Mouse (Mus musculus): ENCODE measurements around the gene Asna1. TPM values are rescaled to one million over a fixed set of nuclear protein-coding genes. Genes with fewer than 3 reads are reported as not detected.

Gene Asna1
- polyA plus RNA-seq (2016; fragmentation: Nextera tagmentation; extraction: Ambion mirVana), result 114 and 118 TPM in 2 replicates

DNA sequence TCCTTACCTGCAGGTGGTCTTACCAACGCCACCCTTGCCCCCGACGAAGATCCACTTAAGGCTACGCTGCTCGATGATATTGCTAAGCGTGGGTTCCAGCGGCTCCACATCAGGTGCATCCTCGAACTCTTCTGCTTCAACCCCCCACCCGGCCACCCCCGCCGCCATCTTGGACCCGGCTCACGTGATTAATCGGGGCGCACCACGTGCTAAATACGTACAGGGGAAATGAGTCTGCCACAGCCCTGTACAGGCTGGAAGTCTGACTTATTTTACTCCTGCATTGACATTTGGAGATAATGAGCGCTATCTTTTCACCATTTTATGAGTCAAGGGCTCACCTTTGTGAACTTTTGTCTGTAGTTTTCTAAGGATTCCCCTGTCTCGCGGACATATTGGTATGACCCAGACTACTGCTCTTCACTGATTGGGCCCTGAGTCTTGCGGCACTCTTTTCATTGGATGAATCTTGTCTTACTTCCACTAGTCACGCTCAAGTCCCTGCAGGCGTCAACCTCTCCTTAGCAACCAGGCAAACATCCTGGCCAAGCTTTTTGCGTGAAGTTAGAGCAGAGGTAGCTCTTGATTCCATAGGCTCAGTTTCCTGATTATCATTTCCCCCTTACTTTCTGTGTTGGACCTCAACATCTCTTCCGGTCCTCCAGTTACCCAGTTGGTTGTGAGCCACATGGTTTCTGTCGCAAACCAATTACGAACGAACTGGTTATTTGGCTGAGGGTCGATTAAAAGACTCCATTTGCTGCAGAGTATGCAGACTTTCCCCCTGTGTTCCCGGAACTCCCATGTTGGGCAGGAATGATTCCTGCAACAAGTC is at the start of gene Asna1:
Asna1 (minus strand) TSS at position 184 of the 835 bp plus-strand sequence.
- H3K4me2 ChIP-seq, result peak within 1 kb of the TSS; percentile 98
- H3K27ac ChIP-seq (ENCODE audit: poor library complexity, severe bottlenecking), result peak within 1 kb of the TSS; percentile 84
- peak within 1 kb of the TSS; percentile 64 for H3K9ac ChIP-seq
- H3K4me1 ChIP-seq (replicated peaks), result peaks cover 36% of the 10 kb centered on the region
- ATAC-seq (ENCODE audit: insufficient number of reproducible peaks, low FRiP score), result peak; percentile 90
- peak within 1 kb of the TSS; percentile 97 for H3K4me3 ChIP-seq
- H3K9me3 ChIP-seq (replicated peaks), result no peaks in the 10 kb centered on the region
- 5% methylated on average over 30 of the region's 30 CpGs for WGBS
- peaks cover 50% of the 10 kb centered on the region for H3K36me3 ChIP-seq
- H3K27me3 ChIP-seq (replicated peaks), result no peaks in the 10 kb centered on the region

DNA sequence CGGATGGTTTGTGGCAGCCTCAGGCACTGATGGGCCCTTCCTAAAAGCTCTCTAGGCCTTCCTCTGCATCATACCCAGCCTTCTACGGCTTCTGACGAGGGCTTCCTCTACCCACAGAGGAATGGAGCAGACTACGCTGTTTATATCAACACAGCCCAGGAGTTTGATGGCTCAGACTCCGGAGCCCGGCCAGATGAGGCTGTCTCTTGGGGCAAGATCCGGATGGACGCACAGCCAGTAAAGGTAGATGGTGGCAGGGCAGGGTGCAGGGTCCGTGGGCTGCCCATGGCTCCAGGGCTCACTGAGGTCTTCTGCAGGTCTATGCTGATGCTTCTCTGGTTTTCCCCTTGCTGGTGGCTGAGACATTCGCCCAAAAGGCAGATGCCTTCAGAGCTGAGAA is 49.5 kb upstream of the Asna1 start:
- H3K9me3 ChIP-seq (replicated peaks), result no peaks in the 10 kb centered on the region
- H3K4me1 ChIP-seq (replicated peaks), result peaks cover 28% of the 10 kb centered on the region
- no peak overlapping the region for H3K27ac ChIP-seq (ENCODE audit: poor library complexity, severe bottlenecking)
- H3K9ac ChIP-seq, result 0 out of 2 replicates have a peak overlapping the region, but pooled peaks have one; percentile 8
- ATAC-seq (ENCODE audit: insufficient number of reproducible peaks, low FRiP score), result no peak
- no peak overlapping the region for H3K4me2 ChIP-seq
- 92% methylated on average over 10 of the region's 10 CpGs for WGBS
- peaks cover 51% of the 10 kb centered on the region for H3K36me3 ChIP-seq
- H3K27me3 ChIP-seq (replicated peaks), result no peaks in the 10 kb centered on the region
- no peak overlapping the region for H3K4me3 ChIP-seq

- no peak overlapping the region for H3K9ac ChIP-seq
- H3K27ac ChIP-seq (ENCODE audit: poor library complexity, severe bottlenecking), result no peak overlapping the region
- no peaks in the 10 kb centered on the region for H3K27me3 ChIP-seq (replicated peaks)
- no peaks in the 10 kb centered on the region for H3K9me3 ChIP-seq (replicated peaks)
- no peak for ATAC-seq (ENCODE audit: insufficient number of reproducible peaks, low FRiP score)
- H3K4me3 ChIP-seq, result no peak overlapping the region
- 89% methylated on average over 10 of the region's 10 CpGs for WGBS
- peaks cover 49% of the 10 kb centered on the region for H3K36me3 ChIP-seq
- no peak overlapping the region for H3K4me2 ChIP-seq
- peaks cover 24% of the 10 kb centered on the region for H3K4me1 ChIP-seq (replicated peaks)
These were observed 49.1 kb upstream of the Asna1 start for GRCm38 (mm10) chr8:85074167-85074566.

- ATAC-seq (ENCODE audit: insufficient number of reproducible peaks, low FRiP score), result no peak
- Histone ChIP-seq H3K27me3 (replicated peaks) (no peaks in the 10 kb centered on the region), H3K36me3 (peaks cover 39% of the 10 kb centered on the region), H3K27ac (ENCODE audit: poor library complexity, severe bottlenecking) (no peak overlapping the region), H3K9me3 (replicated peaks) (no peaks in the 10 kb centered on the region), H3K4me2 (no peak overlapping the region), H3K9ac (no peak overlapping the region), H3K4me1 (replicated peaks) (peaks cover 15% of the 10 kb centered on the region), H3K4me3 (no peak overlapping the region)
- 88% methylated on average over 15 of the region's 15 CpGs for WGBS
These were observed 48.0 kb upstream of the Asna1 start for GRCm38 (mm10) chr8:85073041-85073612.

- H3K9me3 ChIP-seq (replicated peaks), result no peaks in the 10 kb centered on the region
- peaks cover 15% of the 10 kb centered on the region for H3K4me1 ChIP-seq (replicated peaks)
- peak overlapping the region; percentile 96 for H3K4me3 ChIP-seq
- H3K27ac ChIP-seq (ENCODE audit: poor library complexity, severe bottlenecking), result peak overlapping the region; percentile 96
- peak overlapping the region; percentile 92 for H3K9ac ChIP-seq
- H3K27me3 ChIP-seq (replicated peaks), result no peaks in the 10 kb centered on the region
- peaks cover 38% of the 10 kb centered on the region for H3K36me3 ChIP-seq
- WGBS, result 34% methylated on average over 9 of the region's 9 CpGs
- no peak for ATAC-seq (ENCODE audit: insufficient number of reproducible peaks, low FRiP score)
- peak overlapping the region; percentile 86 for H3K4me2 ChIP-seq
These were observed 47.4 kb upstream of the Asna1 start for GRCm38 (mm10) chr8:85072364-85072929.

GRCm38 (mm10) chr8:85071514-85072281 is 46.6 kb upstream of the Asna1 start, which contains the start of gene Dhps:
Dhps (plus strand) TSS chr8:85071757.
- peak within 1 kb of the TSS; percentile 96 for H3K4me3 ChIP-seq
- H3K27ac ChIP-seq (ENCODE audit: poor library complexity, severe bottlenecking), result peak within 1 kb of the TSS; percentile 96
- H3K4me2 ChIP-seq, result peak within 1 kb of the TSS; percentile 86
- peak within 1 kb of the TSS; percentile 92 for H3K9ac ChIP-seq
- no peaks in the 10 kb centered on the region for H3K27me3 ChIP-seq (replicated peaks)
- ATAC-seq (ENCODE audit: insufficient number of reproducible peaks, low FRiP score), result peak; percentile 89
- under 1% methylated on average over 68 of the region's 68 CpGs for WGBS
- no peaks in the 10 kb centered on the region for H3K9me3 ChIP-seq (replicated peaks)
- H3K36me3 ChIP-seq, result peaks cover 44% of the 10 kb centered on the region
- H3K4me1 ChIP-seq (replicated peaks), result peaks cover 15% of the 10 kb centered on the region

DNA sequence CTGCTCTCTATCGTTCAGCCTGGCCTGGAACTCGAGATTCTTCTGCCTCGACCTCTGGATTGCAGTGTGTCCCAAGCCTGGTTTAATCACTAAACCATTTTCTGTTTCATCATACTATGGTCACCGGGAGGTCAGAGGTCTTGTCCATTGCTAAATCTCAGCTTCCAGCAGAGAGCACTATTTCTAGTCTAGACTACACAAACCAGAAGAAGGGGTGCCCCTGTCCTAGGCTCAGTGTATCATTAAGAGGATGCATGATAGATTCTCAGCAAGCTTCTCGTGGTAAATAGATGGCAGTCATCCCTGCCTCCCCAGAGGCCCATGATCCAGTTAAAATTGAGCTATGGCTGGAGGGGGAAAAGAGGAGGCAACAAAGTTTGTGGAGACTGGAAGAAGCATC is 46.0 kb upstream of the Asna1 start:
- Histone ChIP-seq H3K4me3 (peak overlapping the region; percentile 96), H3K9ac (no peak overlapping the region), H3K9me3 (replicated peaks) (no peaks in the 10 kb centered on the region), H3K27me3 (replicated peaks) (no peaks in the 10 kb centered on the region), H3K36me3 (peaks cover 44% of the 10 kb centered on the region), H3K27ac (ENCODE audit: poor library complexity, severe bottlenecking) (0 out of 2 replicates have a peak overlapping the region, but pooled peaks have one; percentile 96), H3K4me1 (replicated peaks) (peaks cover 15% of the 10 kb centered on the region), H3K4me2 (peak overlapping the region; percentile 86)
- no peak for ATAC-seq (ENCODE audit: insufficient number of reproducible peaks, low FRiP score)
- 87% methylated on average over 5 of the region's 5 CpGs for WGBS

DNA sequence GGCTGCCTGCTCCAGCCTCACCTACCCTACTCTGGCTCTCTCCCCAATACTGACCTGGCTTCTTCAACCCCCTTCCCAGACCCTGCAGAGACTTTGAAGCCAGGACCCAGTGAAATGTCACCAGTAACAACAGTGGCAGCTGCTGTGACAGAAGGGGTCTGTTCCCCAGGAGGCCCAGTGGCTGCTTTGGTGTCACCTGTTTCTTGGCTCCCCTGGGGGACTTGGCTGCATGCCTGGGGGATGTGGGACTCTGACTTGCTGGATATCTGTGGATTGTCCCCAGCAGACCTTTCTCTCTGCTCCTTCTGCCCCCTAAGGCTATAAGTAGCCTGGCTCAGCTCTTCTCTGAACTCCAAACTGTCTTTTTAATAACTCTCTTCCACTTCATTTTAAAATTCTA is 42.9 kb upstream of the Asna1 start, which contains the start of gene Gm5741:
Gm5741 (minus strand) TSS at position 1 of the 400 bp plus-strand sequence.
- ATAC-seq (ENCODE audit: insufficient number of reproducible peaks, low FRiP score), result no peak
- H3K27ac ChIP-seq (ENCODE audit: poor library complexity, severe bottlenecking), result no peak within 1 kb of the TSS

DNA sequence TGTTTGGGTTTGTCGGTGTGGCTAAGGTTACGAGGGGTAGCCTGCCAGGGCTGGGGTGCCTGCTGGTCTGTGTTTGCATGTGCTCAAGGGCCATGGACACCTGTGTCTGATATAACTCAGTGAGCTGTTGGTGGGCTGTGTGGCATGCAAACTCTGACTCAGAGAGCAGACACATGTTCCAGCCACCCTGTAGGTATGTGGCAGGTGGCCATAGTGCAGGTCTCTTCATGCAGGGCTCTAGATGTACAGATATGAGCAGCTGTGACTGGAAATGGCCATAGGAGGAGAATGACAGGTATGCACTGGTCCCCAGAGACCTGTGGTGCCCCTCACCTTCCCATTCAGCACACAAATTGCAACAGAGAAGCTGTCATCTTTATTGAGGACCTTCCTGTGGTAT is 42.1 kb upstream of the Asna1 start:
- no peaks in the 10 kb centered on the region for H3K9me3 ChIP-seq (replicated peaks)
- H3K4me1 ChIP-seq (replicated peaks), result peaks cover 6% of the 10 kb centered on the region
- H3K27ac ChIP-seq (ENCODE audit: poor library complexity, severe bottlenecking), result no peak overlapping the region
- H3K27me3 ChIP-seq (replicated peaks), result no peaks in the 10 kb centered on the region
- no peak overlapping the region for H3K4me2 ChIP-seq
- WGBS, result 82% methylated on average over 2 of the region's 2 CpGs
- no peak overlapping the region for H3K9ac ChIP-seq
- no peak for ATAC-seq (ENCODE audit: insufficient number of reproducible peaks, low FRiP score)
- peaks cover 29% of the 10 kb centered on the region for H3K36me3 ChIP-seq
- H3K4me3 ChIP-seq, result no peak overlapping the region

More for the DNA sequence above, 42.9 kb upstream of the Asna1 start, which contains the start of gene Gm5741:
- no peaks in the 10 kb centered on the region for H3K9me3 ChIP-seq (replicated peaks)
- no peak within 1 kb of the TSS for H3K4me2 ChIP-seq
- H3K36me3 ChIP-seq, result peaks cover 24% of the 10 kb centered on the region
- no peak within 1 kb of the TSS for H3K9ac ChIP-seq
- peaks cover 14% of the 10 kb centered on the region for H3K4me1 ChIP-seq (replicated peaks)
- H3K4me3 ChIP-seq, result no peak within 1 kb of the TSS
- no peaks in the 10 kb centered on the region for H3K27me3 ChIP-seq (replicated peaks)

- H3K27me3 ChIP-seq (replicated peaks), result no peaks in the 10 kb centered on the region
- 43% methylated on average over 2 of the region's 2 CpGs for WGBS
These were observed 40.1 kb upstream of the Asna1 start for GRCm38 (mm10) chr8:85065213-85065612.

More at GRCm38 (mm10) chr8:85065213-85065612, 40.1 kb upstream of the Asna1 start:
- Histone ChIP-seq H3K4me2 (no peak overlapping the region), H3K4me3 (no peak overlapping the region), H3K9ac (no peak overlapping the region), H3K27ac (ENCODE audit: poor library complexity, severe bottlenecking) (no peak overlapping the region), H3K4me1 (replicated peaks) (peaks cover 8% of the 10 kb centered on the region; the same call in 1 of the 2 replicates), H3K36me3 (peaks cover 34% of the 10 kb centered on the region), H3K9me3 (replicated peaks) (no peaks in the 10 kb centered on the region)
- no peak for ATAC-seq (ENCODE audit: insufficient number of reproducible peaks, low FRiP score)

All from heart, embryonic 12.5 days (tissue).